Mouse (Mus musculus) limb, embryonic 14.5 days (tissue): ENCODE data around the gene Tubg2. TPM values are rescaled to one million over a fixed set of nuclear protein-coding genes. Genes with fewer than 3 reads are reported as not detected.
A peak's percentile ranks its signal among the peaks of the same experiment; 100 is the strongest.

Source experiments
- ATAC-seq: fragments of 200-750 bp; cut with Nextera tagmentation; 2 replicates; pipeline ENCODE4 v1.8.0; 2017; ENCODE audit warnings: low read depth, moderate number of reproducible peaks, moderate TSS enrichment; ENCODE audit not compliant: low FRiP score
- DNase-seq: peaks from one replicate; pipeline ENCODE4 v3.0.0-alpha.2; 2015; ENCODE audit warnings: low spot score
- H3K27ac ChIP-seq: fragments of 300-500 bp; sonication (generic); replicated peaks from 2 replicates; pipeline ENCODE4 v1.5.1; 2014; ENCODE audit warnings: low read depth, mild to moderate bottlenecking, low read length, moderate library complexity, mixed read lengths
- H3K27me3 ChIP-seq: fragments of 300-500 bp; sonication (generic); 2 replicates; pipeline ENCODE4 v1.6.1; 2014; ENCODE audit warnings: low read length, mixed read lengths; ENCODE audit not compliant: control insufficient read depth, insufficient read depth
- H3K36me3 ChIP-seq: fragments of 300-500 bp; sonication (generic); 2 replicates; pipeline ENCODE4 v1.6.1; 2014; ENCODE audit warnings: mild to moderate bottlenecking, low read length, moderate library complexity, mixed read lengths; ENCODE audit not compliant: control insufficient read depth, insufficient read depth
- H3K4me1 ChIP-seq: fragments of 300-500 bp; sonication (generic); 2 replicates; pipeline ENCODE4 v1.6.1; 2014; ENCODE audit warnings: antibody characterized with exemption, low read length, mixed read lengths; ENCODE audit not compliant: control insufficient read depth, insufficient read depth
- H3K4me2 ChIP-seq: fragments of 300-500 bp; sonication (generic); replicated peaks from 2 replicates; pipeline ENCODE4 v1.6.1; 2014; ENCODE audit warnings: low read depth, mild to moderate bottlenecking, low read length, moderate library complexity; ENCODE audit not compliant: severe bottlenecking
- H3K4me3 ChIP-seq: fragments of 300-500 bp; sonication (generic); replicated peaks from 2 replicates; pipeline ENCODE4 v1.5.1; 2014; ENCODE audit warnings: low read length
- H3K9ac ChIP-seq: fragments of 300-500 bp; sonication (generic); 2 replicates; pipeline ENCODE4 v1.6.1; 2014; ENCODE audit warnings: mild to moderate bottlenecking, low read depth, low read length, moderate library complexity; ENCODE audit not compliant: severe bottlenecking
- H3K9me3 ChIP-seq: fragments of 300-500 bp; sonication (generic); 2 replicates; pipeline ENCODE4 v1.6.1; 2016; ENCODE audit warnings: low read length; ENCODE audit not compliant: control insufficient read depth
- POLR2A ChIP-seq: fragments of 200-500 bp; IDR thresholded peaks from 2 replicates; pipeline ENCODE4 v1.8.0; 2012; ENCODE audit warnings: inconsistent platforms, mild to moderate bottlenecking, moderate library complexity, borderline replicate concordance; ENCODE audit not compliant: insufficient read depth, insufficient read length; ENCODE audit errors: extremely low read depth
- WGBS: fragments of 180-500 bp; shearing (Covaris S2); extraction: QIAGEN DNeasy Blood & Tissue Kit; methylation state at CpG from one replicate; pipeline ENCODE4 v1.1.7; 2014; 5-methylcytosine and 5-hydroxymethylcytosine counted together
- polyA plus RNA-seq, 2 experiments: library from polyadenylated mRNA; depleted of rRNA in 1 of 2; stranded (reverse) in 1 of 2; unstranded in 1 of 2; fragments of >200 nt; fragmentation: Nextera tagmentation in 1 of 2; extraction: Ambion mirVana in 1 of 2; gene quantifications; 2 replicates each; pipeline versions ENCODE4 v1.2.1 to v1.2.3; 2012 to 2014

The Tubg2 gene
- polyA plus RNA-seq, 2 experiments = 6.2 to 7.1 TPM

DNA sequence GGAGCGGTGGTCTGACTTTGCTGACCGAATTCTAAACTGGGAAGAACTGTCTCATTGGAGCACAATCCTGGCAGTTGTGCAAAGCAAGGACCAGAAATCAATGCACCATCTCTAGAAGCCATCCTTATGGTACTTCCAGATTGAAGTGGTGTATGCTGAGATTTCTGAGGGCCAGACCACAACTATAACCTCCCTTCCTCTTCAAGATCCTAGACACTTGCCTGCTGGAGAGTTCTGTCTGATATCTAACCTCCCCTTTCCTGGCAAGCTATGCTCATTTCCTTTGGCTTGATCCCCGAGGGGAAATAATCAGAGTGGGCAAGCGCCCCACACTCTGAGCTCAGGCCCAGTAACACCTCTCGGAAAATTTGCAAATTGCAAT lies 16.7 kb downstream of the Tubg2 start:
- peaks cover 5% of the 10 kb centered on the region for H3K36me3 ChIP-seq
- no peak for TF ChIP-seq POLR2A
- ATAC-seq = no peak
- peak overlapping the region; percentile 37 for H3K9ac ChIP-seq
- peaks cover 34% of the 10 kb centered on the region for H3K4me1 ChIP-seq
- DNase-seq = no peak
- H3K27me3 ChIP-seq = peaks cover 62% of the 10 kb centered on the region
- peak overlapping the region; percentile 45 for H3K4me3 ChIP-seq
- no peaks in the 10 kb centered on the region for H3K9me3 ChIP-seq
- H3K4me2 ChIP-seq = peak overlapping the region; percentile 59
- WGBS = 7% methylated on average over 5 of the region's 5 CpGs
- H3K27ac ChIP-seq = peak overlapping the region; percentile 65

DNA sequence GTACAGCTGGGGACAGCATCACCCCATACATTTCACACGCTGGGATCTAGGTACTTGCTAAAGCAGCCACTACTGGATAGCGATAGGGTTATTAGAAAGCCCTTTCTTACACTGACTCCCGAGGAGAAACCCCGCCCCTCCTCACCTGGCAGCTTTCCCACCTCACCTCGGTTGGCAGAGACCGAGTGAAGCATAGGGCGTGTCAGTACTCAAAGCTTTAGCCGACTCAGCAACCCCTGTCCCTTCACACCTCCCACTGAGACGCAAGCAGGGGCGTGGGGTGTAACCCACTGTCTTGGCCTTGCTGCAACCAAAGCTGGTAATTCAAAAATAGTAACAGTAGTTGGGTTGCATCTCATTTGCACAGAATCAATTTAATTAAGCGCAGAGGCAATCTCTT lies 17.4 kb downstream of the Tubg2 start:
- Histone ChIP-seq H3K27ac (no peak overlapping the region), H3K4me1 (peaks cover 34% of the 10 kb centered on the region)

DNA sequence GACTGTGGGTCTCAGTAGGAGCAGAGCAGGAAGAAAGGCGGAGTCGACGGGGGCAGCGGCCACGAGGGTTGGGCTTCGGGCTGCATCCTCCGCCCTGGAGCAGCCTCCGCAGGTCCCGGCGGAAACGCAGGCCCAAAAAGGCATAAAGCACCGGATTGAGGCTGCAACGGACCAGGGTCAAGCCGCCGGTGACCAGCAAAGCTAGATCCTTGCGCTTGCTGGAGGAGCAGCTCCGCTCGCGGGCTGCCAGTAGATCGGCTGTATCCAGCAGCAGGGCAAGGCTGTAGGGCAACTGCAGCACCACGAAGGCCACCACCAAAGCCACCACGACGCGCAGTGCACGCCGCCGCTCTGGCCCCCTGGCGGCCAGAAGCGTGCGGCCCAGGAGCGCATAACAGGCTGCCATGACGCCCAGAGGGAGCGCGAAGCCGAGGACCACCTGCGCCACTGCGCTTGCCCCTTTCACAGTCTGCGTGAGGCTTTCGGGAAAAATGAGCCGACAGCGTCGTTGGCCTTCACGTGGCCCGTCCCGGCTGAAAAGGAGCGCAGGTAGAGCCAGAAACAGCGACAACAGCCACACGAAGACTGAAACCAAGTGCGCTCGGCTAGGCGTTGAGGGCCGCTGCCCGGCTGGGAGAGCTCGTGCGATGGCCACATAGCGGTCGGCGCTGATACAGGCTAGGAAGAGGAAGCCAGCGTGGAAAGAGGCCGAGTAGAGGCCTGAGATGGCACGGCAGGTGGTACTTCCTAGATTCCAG lies 18.1 kb downstream of the Tubg2 start:
- peak overlapping the region; percentile 45 for H3K9ac ChIP-seq
- ATAC-seq (peak; percentile 38; the same call in 1 of the 2 replicates), DNase-seq (peak; percentile 63)
- WGBS = 2% methylated on average over 58 of the region's 61 CpGs
- H3K27ac ChIP-seq = no peak overlapping the region
- no peaks in the 10 kb centered on the region for H3K36me3 ChIP-seq
- H3K9me3 ChIP-seq = no peaks in the 10 kb centered on the region
- peak overlapping the region; percentile 80 for H3K4me2 ChIP-seq
- no peak for TF ChIP-seq POLR2A
- H3K4me1 ChIP-seq = peaks cover 34% of the 10 kb centered on the region
- peak overlapping the region; percentile 35 for H3K4me3 ChIP-seq
- H3K27me3 ChIP-seq = peaks cover 61% of the 10 kb centered on the region

More for the DNA sequence above, 17.4 kb downstream of the Tubg2 start:
- peak overlapping the region; percentile 80 for H3K4me2 ChIP-seq
- ATAC-seq = no peak
- TF ChIP-seq POLR2A = no peak
- H3K4me3 ChIP-seq = peak overlapping the region; percentile 35
- H3K9me3 ChIP-seq = no peaks in the 10 kb centered on the region
- no peak overlapping the region for H3K9ac ChIP-seq
- H3K27me3 ChIP-seq = peaks cover 62% of the 10 kb centered on the region
- DNase-seq = no peak
- WGBS = 7% methylated on average over 11 of the region's 11 CpGs
- no peaks in the 10 kb centered on the region for H3K36me3 ChIP-seq

DNA sequence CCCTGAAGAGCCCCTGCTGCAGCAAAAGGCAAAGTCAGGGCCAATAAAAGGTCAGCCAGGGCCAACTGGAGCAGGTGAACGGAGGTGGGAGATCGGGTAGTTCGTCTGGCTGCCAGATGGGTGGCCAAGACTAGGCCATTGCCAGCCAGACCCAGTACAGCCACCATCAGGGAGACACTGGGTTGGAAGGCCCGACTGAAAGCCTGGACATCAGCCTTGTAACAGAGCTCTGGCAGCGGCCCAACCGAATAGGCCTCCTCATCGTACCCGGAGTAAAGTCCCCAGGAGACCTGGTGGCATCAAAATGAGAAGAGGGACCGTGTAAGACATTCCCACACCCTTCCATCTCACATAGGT lies 18.7 kb downstream of the Tubg2 start:
- peak overlapping the region; percentile 80 for H3K4me2 ChIP-seq
- no peak overlapping the region for H3K27ac ChIP-seq
- DNase-seq = no peak
- 25% methylated on average over 9 of the region's 9 CpGs for WGBS
- peak overlapping the region; percentile 41; the same call in 1 of the 2 replicates for H3K9ac ChIP-seq
- H3K36me3 ChIP-seq = no peaks in the 10 kb centered on the region
- H3K27me3 ChIP-seq = peaks cover 56% of the 10 kb centered on the region
- H3K4me3 ChIP-seq = peak overlapping the region; percentile 35
- no peak for ATAC-seq
- TF ChIP-seq POLR2A = no peak
- H3K4me1 ChIP-seq = peaks cover 33% of the 10 kb centered on the region
- no peaks in the 10 kb centered on the region for H3K9me3 ChIP-seq

DNA sequence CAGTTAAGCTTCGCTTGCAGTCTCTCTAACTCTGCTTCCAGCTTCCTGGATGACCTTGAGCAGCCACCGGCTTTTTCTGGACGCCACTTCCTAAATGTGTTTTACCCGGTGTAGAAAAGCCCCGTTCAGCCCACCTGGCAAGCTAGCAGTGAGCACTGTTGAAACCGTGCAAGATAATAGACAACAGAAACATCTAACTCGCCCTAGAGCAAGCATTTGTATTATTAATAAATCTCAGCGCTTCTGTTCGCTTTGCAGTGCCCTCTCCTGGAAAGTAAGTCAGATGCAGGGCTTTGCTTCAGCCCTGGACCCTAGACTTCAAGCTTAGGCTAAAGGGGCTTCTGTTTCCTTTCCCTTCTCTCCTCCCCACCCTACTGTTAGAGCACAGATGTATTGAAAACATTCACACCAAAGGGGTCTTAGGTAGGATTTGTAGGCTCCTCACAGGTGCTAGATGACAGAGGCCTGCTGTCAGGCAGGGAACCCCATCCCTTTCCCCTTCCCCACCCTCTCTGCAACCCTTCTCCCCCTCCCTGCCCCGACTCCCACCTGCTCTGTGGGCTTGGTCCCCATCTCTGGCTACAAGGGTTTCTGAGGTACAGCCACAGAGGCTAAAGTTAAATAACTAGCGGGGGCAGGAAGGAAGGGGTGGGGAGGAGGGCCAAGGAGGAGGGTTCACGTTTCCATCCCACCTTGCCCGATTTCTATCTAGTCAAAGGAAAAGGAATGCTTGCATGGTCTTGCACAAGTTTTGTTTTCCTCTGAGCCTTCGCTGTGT lies 19.3 kb downstream of the Tubg2 start, which contains the start of gene Ccr10:
Gene Ccr10, minus strand, starts transcription at position 593 of the 778 bp plus-strand sequence.
- no peak for TF ChIP-seq POLR2A
- 19% methylated on average over 14 of the region's 14 CpGs for WGBS
- Histone ChIP-seq H3K9me3 (no peaks in the 10 kb centered on the region), H3K4me3 (peak within 1 kb of the TSS; percentile 35), H3K4me2 (peak within 1 kb of the TSS; percentile 80), H3K9ac (peak within 1 kb of the TSS; percentile 41; the same call in 1 of the 2 replicates), H3K36me3 (no peaks in the 10 kb centered on the region), H3K27ac (no peak within 1 kb of the TSS), H3K4me1 (peaks cover 27% of the 10 kb centered on the region), H3K27me3 (peaks cover 49% of the 10 kb centered on the region)
- DNase-seq (no peak), ATAC-seq (no peak)
